Mouse (Mus musculus) 416B (cell line): ENCODE data around the gene Rimbp3.
"Not testable (repeated sequence)": the region's sequence is repeated elsewhere in the genome, so short reads cannot be mapped to it uniquely, and the experiment has no call there.

Experiments used
- DNase-seq: peaks from one replicate; pipeline ENCODE4 v3.0.0; 2011; ENCODE audit warnings: low read depth

Gene Rimbp3

GRCm38 (mm10) chr16:17208389-17209361 is at the start of gene Rimbp3:
Gene Rimbp3 (plus strand): TSS chr16:17208603.
- DNase-seq, result peak; percentile 84

- not testable (repeated sequence) for DNase-seq
Measured at GRCm38 (mm10) chr16:17165478-17165877, 42.9 kb upstream of the Rimbp3 start.

GRCm38 (mm10) chr16:17167179-17167578 is 41.2 kb upstream of the Rimbp3 start:
- DNase-seq, result no peak

GRCm38 (mm10) chr16:17168049-17168448 is 40.4 kb upstream of the Rimbp3 start:
- no peak for DNase-seq

- no peak for DNase-seq
Measured at GRCm38 (mm10) chr16:17175765-17176164, 32.6 kb upstream of the Rimbp3 start.

GRCm38 (mm10) chr16:17177623-17178170 is 30.7 kb upstream of the Rimbp3 start:
- DNase-seq, result peak; percentile 92

GRCm38 (mm10) chr16:17179706-17180105 is 28.7 kb upstream of the Rimbp3 start:
- peak; percentile 69 for DNase-seq

GRCm38 (mm10) chr16:17181382-17181781 is 27.0 kb upstream of the Rimbp3 start:
- DNase-seq, result peak; percentile 90

- peak; percentile 59 for DNase-seq
Measured at GRCm38 (mm10) chr16:17182136-17182535, 26.3 kb upstream of the Rimbp3 start.

- no peak for DNase-seq
Measured at GRCm38 (mm10) chr16:17183003-17183402, 25.4 kb upstream of the Rimbp3 start.

GRCm38 (mm10) chr16:17185475-17185874 is 22.9 kb upstream of the Rimbp3 start:
- DNase-seq, result peak; percentile 40

GRCm38 (mm10) chr16:17193823-17194222 is 14.6 kb upstream of the Rimbp3 start:
- DNase-seq, result no peak

- DNase-seq, result peak; percentile 46
Measured at GRCm38 (mm10) chr16:17200121-17200952, 8.1 kb upstream of the Rimbp3 start.

GRCm38 (mm10) chr16:17200953-17201707 is 7.3 kb upstream of the Rimbp3 start:
- DNase-seq, result peak; percentile 85

- peak; percentile 85 for DNase-seq
Measured at GRCm38 (mm10) chr16:17201977-17202376, 6.4 kb upstream of the Rimbp3 start.

GRCm38 (mm10) chr16:17202549-17202948 is 5.9 kb upstream of the Rimbp3 start, which contains the start of gene Ube2l3:
Gene Ube2l3 (minus strand): TSS chr16:17202649.
- no peak for DNase-seq

- DNase-seq, result peak; percentile 78
Measured at GRCm38 (mm10) chr16:17204990-17205389, 3.4 kb upstream of the Rimbp3 start.

GRCm38 (mm10) chr16:17209404-17209960 is 1.1 kb downstream of the Rimbp3 start:
- no peak for DNase-seq

GRCm38 (mm10) chr16:17209981-17210838 is 1.8 kb downstream of the Rimbp3 start:
- DNase-seq, result no peak
